Mouse (Mus musculus): ENCODE measurements at regions not wholly inside any gene's neighbourhood (a gene's known extent, or its start where the extent isn't known, plus 50 kb on each side); places are given as distances from the start of the nearest gene placed in this dataset.

DNA sequence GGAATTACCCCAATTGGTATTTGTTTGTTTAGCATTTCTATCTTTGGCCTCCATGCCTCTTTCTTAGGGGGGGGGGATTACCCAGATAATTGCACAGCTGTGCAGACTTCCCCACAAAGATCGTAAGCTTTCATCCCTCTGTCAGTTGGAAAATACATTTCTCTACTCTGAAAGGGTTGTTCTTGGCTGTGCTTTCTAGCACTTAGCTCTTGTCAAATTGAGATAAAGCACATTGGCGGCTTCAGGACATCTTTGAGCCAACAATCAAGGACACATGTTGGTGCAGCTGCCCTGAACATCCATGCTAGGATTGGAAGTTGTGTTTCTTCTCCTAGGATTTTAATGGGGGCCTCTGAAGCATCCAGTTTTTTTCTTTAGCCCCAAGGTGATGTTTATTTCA lies 142.1 kb upstream of the Foxa2 start:
- TF ChIP-seq EP300 (IDR thresholded peaks at IDR 0.05; ENCODE audit: low read depth) (no peak), CTCF (IDR thresholded peaks at IDR 0.05; ENCODE audit: low read depth) (no peak)

Measured in liver, postnatal 0 days (tissue).